Mouse (Mus musculus): Measurements from ENCODE around the gene Arap2. TPM values are rescaled to one million over a fixed set of nuclear protein-coding genes. Genes with fewer than 3 reads are reported as not detected.
"Not testable (repeated sequence)": the region's sequence is repeated elsewhere in the genome, so short reads cannot be mapped to it uniquely, and the experiment has no call there.

Arap2 gene
- polyA plus RNA-seq, 1 experiment from 2014 or later, result 5.5 TPM

DNA sequence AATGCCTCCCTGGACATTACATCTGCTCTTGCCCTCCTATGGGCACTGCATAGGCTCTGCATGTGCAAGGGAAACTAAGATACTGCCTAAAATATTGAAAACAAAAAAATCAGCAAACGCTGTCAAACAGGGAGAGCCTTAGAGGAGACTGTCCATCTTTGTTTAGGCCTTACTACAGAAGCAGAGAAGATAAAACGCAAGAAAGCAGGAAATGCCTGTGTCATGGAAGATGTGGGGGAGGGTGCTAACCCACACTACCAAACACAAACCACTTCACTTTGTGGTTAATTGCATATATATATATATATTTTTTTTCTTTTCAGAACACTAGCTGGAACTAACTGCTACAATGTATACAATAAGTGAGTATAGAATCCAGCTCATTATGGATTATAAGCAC lies 14.3 kb downstream of the Arap2 start:
- Histone ChIP-seq H3K4me2 (ENCODE audit: low read depth, low read length) (no peak overlapping the region), H3K9me3 (ENCODE audit: control insufficient read depth, low read length) (no peaks in the 10 kb centered on the region), H3K27me3 (ENCODE audit: control insufficient read depth, insufficient read depth, low read length) (no peaks in the 10 kb centered on the region), H3K36me3 (ENCODE audit: control insufficient read depth, insufficient read depth, low read length) (no peaks in the 10 kb centered on the region), H3K9ac (replicated peaks; ENCODE audit: low read depth, low read length) (no peak overlapping the region), H3K27ac (ENCODE audit: low read depth, low read length) (no peak overlapping the region), H3K4me3 (ENCODE audit: low read depth, low read length) (no peak overlapping the region), H3K4me1 (ENCODE audit: control insufficient read depth, insufficient read depth, low read length) (no peaks in the 10 kb centered on the region)
- 79% methylated on average over 2 of the region's 2 CpGs for WGBS
- ATAC-seq (ENCODE audit: low read depth), result no peak

DNA sequence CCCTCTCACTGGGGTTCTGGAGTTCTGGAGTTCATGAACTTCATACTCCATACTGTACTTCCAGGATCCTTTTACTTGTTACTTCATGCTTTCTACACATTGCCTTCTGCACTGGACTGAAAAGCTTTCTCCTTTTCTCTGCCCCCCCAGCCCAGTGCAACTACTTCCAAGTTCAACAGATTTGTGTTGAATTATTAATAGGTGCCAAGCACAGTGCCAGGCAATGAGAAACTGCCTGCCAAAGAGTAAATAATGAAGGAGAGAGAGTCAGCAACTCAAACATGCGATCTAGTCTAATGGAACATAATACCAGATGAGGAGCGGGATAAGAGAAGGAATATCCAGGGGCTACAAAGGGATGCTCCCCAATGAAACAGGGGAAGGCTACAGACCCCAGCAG lies 17.8 kb downstream of the Arap2 start:
- no peaks in the 10 kb centered on the region for H3K4me1 ChIP-seq (ENCODE audit: control insufficient read depth, insufficient read depth, low read length)
- WGBS, result 93% methylated on average over 2 of the region's 2 CpGs
- no peaks in the 10 kb centered on the region for H3K27me3 ChIP-seq (ENCODE audit: control insufficient read depth, insufficient read depth, low read length)

DNA sequence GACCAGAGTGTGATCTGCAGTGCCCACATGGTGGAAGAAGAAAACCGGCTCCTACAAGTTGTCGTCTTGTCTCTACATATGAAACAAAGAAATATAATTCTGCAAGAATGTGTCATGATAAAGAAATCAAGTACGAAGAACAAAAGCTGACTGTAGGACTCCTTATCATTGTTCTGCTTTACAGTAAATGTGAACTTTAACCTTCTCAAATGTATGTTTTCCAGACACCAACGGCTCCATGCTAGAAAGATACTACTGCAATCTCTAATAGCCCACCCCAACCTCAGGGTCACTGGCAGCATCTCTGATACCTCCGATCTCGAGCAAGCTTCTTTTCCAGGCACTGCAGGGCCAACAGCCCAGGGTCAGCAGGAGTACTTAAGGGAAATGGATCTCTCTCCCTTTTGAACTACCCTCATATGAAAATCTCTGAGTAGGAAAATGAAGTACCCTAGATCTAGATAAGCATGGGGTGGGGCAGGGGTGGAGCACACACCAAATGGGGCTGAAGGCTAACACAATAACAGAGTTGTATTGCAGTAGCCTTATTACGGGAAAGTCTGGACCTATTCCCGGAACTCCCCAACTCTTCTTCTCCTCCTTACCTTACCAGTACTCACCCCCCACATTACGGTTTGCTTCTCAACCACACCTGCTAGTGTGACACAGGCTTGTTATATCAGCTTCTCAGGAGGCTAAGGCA lies 22.6 kb downstream of the Arap2 start:
- Histone ChIP-seq H3K36me3 (ENCODE audit: control insufficient read depth, insufficient read depth, low read length) (no peaks in the 10 kb centered on the region), H3K9ac (replicated peaks; ENCODE audit: low read depth, low read length) (no peak overlapping the region), H3K4me3 (ENCODE audit: low read depth, low read length) (no peak overlapping the region), H3K27me3 (ENCODE audit: control insufficient read depth, insufficient read depth, low read length) (no peaks in the 10 kb centered on the region), H3K9me3 (ENCODE audit: control insufficient read depth, low read length) (no peaks in the 10 kb centered on the region), H3K4me2 (ENCODE audit: low read depth, low read length) (no peak overlapping the region), H3K27ac (ENCODE audit: low read depth, low read length) (no peak overlapping the region), H3K4me1 (ENCODE audit: control insufficient read depth, insufficient read depth, low read length) (no peaks in the 10 kb centered on the region)
- no peak for ATAC-seq (ENCODE audit: low read depth)
- 91% methylated on average over 9 of the region's 9 CpGs for WGBS

More for the DNA sequence above, 17.8 kb downstream of the Arap2 start:
- Histone ChIP-seq H3K4me3 (ENCODE audit: low read depth, low read length) (no peak overlapping the region), H3K36me3 (ENCODE audit: control insufficient read depth, insufficient read depth, low read length) (no peaks in the 10 kb centered on the region), H3K9me3 (ENCODE audit: control insufficient read depth, low read length) (no peaks in the 10 kb centered on the region), H3K9ac (replicated peaks; ENCODE audit: low read depth, low read length) (no peak overlapping the region), H3K27ac (ENCODE audit: low read depth, low read length) (no peak overlapping the region), H3K4me2 (ENCODE audit: low read depth, low read length) (no peak overlapping the region)
- ATAC-seq (ENCODE audit: low read depth), result no peak

DNA sequence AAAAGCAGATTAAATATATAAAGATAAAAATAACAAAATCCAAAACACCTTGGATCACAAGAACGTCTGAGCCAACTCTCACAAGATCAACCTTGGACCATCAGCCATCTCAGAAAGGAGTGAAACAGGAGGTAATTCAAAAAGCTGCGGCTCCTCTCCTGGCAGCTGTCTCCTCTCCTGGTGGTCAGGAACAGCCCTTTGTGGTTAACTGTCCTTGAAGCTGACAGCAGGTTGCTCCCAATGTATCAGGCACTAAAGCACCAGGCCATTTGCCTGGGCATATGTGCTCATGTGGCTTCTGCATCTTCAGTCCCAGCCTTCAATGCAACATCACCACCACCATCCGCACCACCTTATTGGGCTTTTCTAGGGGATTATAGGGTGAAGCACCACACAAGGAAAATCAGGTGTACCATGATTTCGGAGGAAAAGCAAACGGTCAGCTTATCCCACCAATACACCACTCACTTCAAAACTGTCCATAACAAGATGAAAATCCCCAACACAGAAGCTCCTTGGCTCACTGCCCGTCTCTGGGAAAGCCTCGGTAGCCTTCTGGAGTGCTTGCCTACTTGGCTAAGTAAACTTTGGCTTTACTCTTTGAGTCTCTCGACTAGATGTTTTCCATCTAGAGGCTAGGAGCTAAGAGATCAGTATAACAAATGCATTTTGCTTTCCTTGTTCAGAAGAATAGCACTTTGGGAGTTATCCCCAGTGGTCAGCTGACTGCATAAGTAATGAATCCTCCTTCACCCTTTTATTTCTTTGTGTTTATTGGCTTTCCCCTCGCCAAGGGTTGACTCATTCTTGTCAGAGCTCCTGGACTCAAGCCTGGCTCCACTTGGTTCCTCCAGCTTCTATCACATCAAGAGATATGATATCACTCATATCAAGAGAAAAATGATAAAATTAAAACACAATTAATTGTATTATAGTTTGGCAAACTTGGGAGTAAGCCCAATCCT lies 26.2 kb downstream of the Arap2 start:
- no peak overlapping the region for H3K9ac ChIP-seq (replicated peaks; ENCODE audit: low read depth, low read length)
- no peak overlapping the region for H3K27ac ChIP-seq (ENCODE audit: low read depth, low read length)
- no peak for ATAC-seq (ENCODE audit: low read depth)
- no peaks in the 10 kb centered on the region for H3K9me3 ChIP-seq (ENCODE audit: control insufficient read depth, low read length)
- H3K4me2 ChIP-seq (ENCODE audit: low read depth, low read length), result no peak overlapping the region
- WGBS, result 87% methylated on average over 9 of the region's 9 CpGs
- H3K27me3 ChIP-seq (ENCODE audit: control insufficient read depth, insufficient read depth, low read length), result no peaks in the 10 kb centered on the region
- no peak overlapping the region for H3K4me3 ChIP-seq (ENCODE audit: low read depth, low read length)
- no peaks in the 10 kb centered on the region for H3K4me1 ChIP-seq (ENCODE audit: control insufficient read depth, insufficient read depth, low read length)
- no peaks in the 10 kb centered on the region for H3K36me3 ChIP-seq (ENCODE audit: control insufficient read depth, insufficient read depth, low read length)

DNA sequence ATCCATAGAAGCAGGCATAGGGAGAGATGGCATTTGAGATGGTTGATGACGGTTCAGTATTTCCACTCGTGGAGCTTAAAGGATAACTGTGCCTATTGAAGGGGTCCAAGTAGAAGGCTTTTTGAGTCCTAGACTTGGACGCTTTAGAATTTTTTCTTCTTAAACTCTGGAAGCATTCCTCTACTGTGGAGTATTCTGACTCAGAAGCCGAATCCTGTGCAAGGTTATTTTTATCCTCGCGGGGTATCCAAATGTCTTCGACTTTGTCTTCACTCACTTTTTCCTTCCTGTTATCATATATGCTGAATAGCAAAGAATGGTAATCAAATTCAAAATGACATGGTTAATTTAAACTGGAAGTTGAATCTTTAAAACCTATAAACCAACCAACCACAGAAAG lies 35.4 kb downstream of the Arap2 start:
- H3K4me1 ChIP-seq (ENCODE audit: control insufficient read depth, insufficient read depth, low read length); H3K9me3 ChIP-seq (ENCODE audit: control insufficient read depth, low read length); H3K4me3 ChIP-seq (ENCODE audit: low read depth, low read length); H3K27ac ChIP-seq (ENCODE audit: low read depth, low read length); ATAC-seq (ENCODE audit: low read depth); H3K27me3 ChIP-seq (ENCODE audit: control insufficient read depth, insufficient read depth, low read length); H3K9ac ChIP-seq (replicated peaks; ENCODE audit: low read depth, low read length); H3K4me2 ChIP-seq (ENCODE audit: low read depth, low read length); H3K36me3 ChIP-seq (ENCODE audit: control insufficient read depth, insufficient read depth, low read length): not testable (repeated sequence)
- 94% methylated on average over 7 of the region's 7 CpGs for WGBS

DNA sequence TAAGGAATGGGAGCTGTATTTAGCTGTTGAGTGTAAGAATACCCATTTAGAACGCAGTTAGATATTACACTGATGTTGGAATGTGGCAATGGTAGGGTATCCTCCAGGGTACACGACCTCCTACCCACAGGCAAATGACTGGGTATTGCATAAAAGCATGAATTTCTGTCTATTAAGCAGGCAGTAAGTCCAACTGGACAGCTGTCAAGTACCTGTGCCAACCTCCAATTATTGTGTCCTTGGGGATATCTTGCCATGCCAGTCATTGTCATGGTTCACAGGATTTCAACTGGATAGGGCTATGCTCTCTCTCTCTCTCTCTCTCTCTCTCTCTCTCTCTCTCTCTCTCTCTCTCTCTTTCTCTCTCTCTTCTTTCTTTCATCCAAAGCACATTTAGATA lies 40.4 kb downstream of the Arap2 start:
- H3K36me3 ChIP-seq (ENCODE audit: control insufficient read depth, insufficient read depth, low read length), result no peaks in the 10 kb centered on the region
- no peak for ATAC-seq (ENCODE audit: low read depth)
- H3K4me2 ChIP-seq (ENCODE audit: low read depth, low read length), result no peak overlapping the region
- no peaks in the 10 kb centered on the region for H3K4me1 ChIP-seq (ENCODE audit: control insufficient read depth, insufficient read depth, low read length)
- H3K4me3 ChIP-seq (ENCODE audit: low read depth, low read length), result no peak overlapping the region
- H3K27me3 ChIP-seq (ENCODE audit: control insufficient read depth, insufficient read depth, low read length), result no peaks in the 10 kb centered on the region
- no peak overlapping the region for H3K27ac ChIP-seq (ENCODE audit: low read depth, low read length)
- H3K9ac ChIP-seq (replicated peaks; ENCODE audit: low read depth, low read length), result no peak overlapping the region
- WGBS, result 70% methylated on average over 2 of the region's 2 CpGs
- no peaks in the 10 kb centered on the region for H3K9me3 ChIP-seq (ENCODE audit: control insufficient read depth, low read length)

DNA sequence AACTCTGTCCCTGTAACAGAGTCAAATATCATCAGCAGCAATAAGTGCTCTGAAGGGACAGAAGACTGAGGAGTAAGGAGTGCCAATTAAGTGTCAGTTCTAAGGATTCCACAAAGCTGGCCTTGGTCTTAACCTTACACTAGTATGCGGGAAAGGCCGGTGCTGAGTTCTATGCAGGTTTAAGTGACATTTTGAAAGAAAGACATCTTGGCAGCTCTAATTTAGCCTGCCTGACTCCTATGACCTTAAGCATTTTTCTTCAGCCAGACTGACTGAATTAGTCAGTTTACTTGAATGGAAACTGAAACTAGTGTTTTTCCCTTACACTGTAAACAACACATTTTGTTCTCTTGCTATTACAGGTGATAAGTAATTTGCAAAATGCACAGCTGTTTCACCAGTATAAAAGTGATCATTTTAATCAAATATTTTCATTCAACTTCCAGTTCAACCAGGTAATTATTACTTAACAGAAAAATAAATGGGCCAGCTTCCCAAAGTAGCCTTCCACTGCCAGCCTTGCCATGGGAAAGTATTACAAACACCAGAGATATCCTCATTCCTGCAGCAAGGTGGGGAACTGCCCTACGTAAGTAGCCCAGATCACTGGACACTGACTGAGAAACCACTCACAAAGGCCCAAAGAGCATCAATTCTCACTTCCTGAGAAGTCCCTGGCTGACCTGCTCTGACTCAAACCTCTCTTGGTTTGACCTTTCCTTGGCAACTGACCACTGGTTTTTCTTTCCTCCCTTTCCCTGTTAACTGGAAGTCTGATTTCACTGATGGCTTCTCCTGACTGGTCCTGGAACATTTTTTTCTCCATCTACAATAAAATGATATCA lies 42.5 kb downstream of the Arap2 start:
- H3K27me3 ChIP-seq (ENCODE audit: control insufficient read depth, insufficient read depth, low read length), result no peaks in the 10 kb centered on the region
- H3K4me3 ChIP-seq (ENCODE audit: low read depth, low read length), result no peak overlapping the region
- H3K9ac ChIP-seq (replicated peaks; ENCODE audit: low read depth, low read length), result no peak overlapping the region
- no peaks in the 10 kb centered on the region for H3K4me1 ChIP-seq (ENCODE audit: control insufficient read depth, insufficient read depth, low read length)
- WGBS, result 82% methylated on average over 3 of the region's 3 CpGs
- no peak overlapping the region for H3K4me2 ChIP-seq (ENCODE audit: low read depth, low read length)
- no peaks in the 10 kb centered on the region for H3K36me3 ChIP-seq (ENCODE audit: control insufficient read depth, insufficient read depth, low read length)
- ATAC-seq (ENCODE audit: low read depth), result no peak
- H3K27ac ChIP-seq (ENCODE audit: low read depth, low read length), result no peak overlapping the region
- H3K9me3 ChIP-seq (ENCODE audit: control insufficient read depth, low read length), result no peaks in the 10 kb centered on the region

DNA sequence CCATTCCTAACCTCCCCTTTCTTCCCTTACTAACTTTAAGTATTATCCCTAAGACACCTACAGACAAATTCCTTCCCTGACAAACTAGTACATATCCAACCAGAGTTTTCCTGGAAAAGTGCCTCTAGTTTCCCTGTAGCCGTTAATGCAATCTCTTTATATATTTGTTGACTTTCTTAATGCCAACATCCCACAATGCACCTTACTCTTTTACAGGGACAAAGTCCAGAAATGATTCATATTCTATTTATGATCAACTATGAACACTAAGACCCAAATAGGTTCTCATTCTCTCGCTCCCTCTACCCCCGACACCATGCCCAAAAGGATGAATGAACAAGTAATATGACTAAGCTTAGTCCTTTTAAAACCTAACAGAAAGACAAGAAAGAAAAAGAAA lies 49.5 kb downstream of the Arap2 start:
- no peak for ATAC-seq (ENCODE audit: low read depth)
- Histone ChIP-seq H3K9me3 (ENCODE audit: control insufficient read depth, low read length) (no peaks in the 10 kb centered on the region), H3K4me1 (ENCODE audit: control insufficient read depth, insufficient read depth, low read length) (no peaks in the 10 kb centered on the region), H3K36me3 (ENCODE audit: control insufficient read depth, insufficient read depth, low read length) (no peaks in the 10 kb centered on the region), H3K4me2 (ENCODE audit: low read depth, low read length) (no peak overlapping the region), H3K27me3 (ENCODE audit: control insufficient read depth, insufficient read depth, low read length) (no peaks in the 10 kb centered on the region), H3K9ac (replicated peaks; ENCODE audit: low read depth, low read length) (no peak overlapping the region), H3K27ac (ENCODE audit: low read depth, low read length) (no peak overlapping the region), H3K4me3 (ENCODE audit: low read depth, low read length) (no peak overlapping the region)
- 92% methylated on average over 3 of the region's 3 CpGs for WGBS
